Mouse (Mus musculus): ENCODE results near the gene Grip1.

DNA sequence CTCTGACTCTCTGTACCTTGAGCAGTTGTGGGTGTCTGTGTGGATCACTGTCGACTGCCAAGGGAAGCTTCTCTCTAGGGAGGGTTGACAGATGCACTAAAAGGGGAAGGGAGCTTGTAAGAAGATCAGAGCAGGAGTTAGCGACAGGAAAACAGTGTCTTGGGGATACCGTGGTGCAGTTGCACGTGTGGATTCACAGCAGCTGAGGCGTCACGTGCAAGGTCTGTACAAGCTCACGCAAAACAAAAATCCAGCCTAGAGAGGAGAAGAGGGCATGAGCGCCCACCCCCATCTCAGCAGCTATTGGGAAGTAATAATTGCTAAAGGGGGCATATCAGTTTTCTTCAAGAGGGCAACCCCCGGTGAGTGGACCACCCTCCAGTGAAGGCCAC, 350.8 kb downstream of the Grip1 start:
- no peak for TF ChIP-seq CTCF (IDR thresholded peaks at IDR 0.05; ENCODE audit: borderline replicate concordance, insufficient read depth, low read length)
- TF ChIP-seq POLR2A (IDR thresholded peaks at IDR 0.05; ENCODE audit: low read depth, low read length): no peak
